Mouse (Mus musculus) Patski (cell line): Measurements from ENCODE around the gene Nek9. TPM values are rescaled to one million over a fixed set of nuclear protein-coding genes. Genes with fewer than 3 reads are reported as not detected.

Experiments used
- ATAC-seq: fragments of 100-300 bp; one replicate; pipeline ENCODE4 v1.8.0; 2021
- CTCF ChIA-PET: fragments of 350-600 bp; sonication (Branson Sonifier 250); formaldehyde crosslinking; loops from one replicate; lab custom pipeline; 2022; ENCODE audit warnings: inconsistent platforms; lab: Charles Lee
- POLR2A ChIA-PET: fragments of 350-600 bp; sonication (Branson Sonifier 250); formaldehyde crosslinking; loops from one replicate; lab custom pipeline; 2022; ENCODE audit warnings: antibody characterized with exemption, inconsistent platforms; lab: Charles Lee
- DNase-seq: peaks from one replicate; pipeline ENCODE4 v3.0.0-alpha.2; 2011; ENCODE audit warnings: low read depth, low spot score
- H3K27me3 ChIP-seq: fragments of 371-371 bp; one replicate; pipeline ENCODE4 v1.5.1; 2021
- CTCF ChIP-seq: fragments of 100-300 bp; IDR thresholded peaks from one replicate; pipeline ENCODE4 v1.5.1; 2021
- in situ Hi-C: fragments of 300-500 bp; cut with MboI; formaldehyde crosslinking; loops from 3 replicates; pipeline ENCODE4 v1.11.1; 2018; ENCODE audit warnings: low pct_unique_long_range_greater_than_20kb, mixed read lengths
- polyA plus RNA-seq: library from polyadenylated mRNA; unstranded; gene quantifications from one replicate; pipeline ENCODE4 v1.2.3, GENCODE M21; 2021

The Nek9 gene
- polyA plus RNA-seq, 1 experiment from 2014 or later = 82.4 TPM

GRCm38 (mm10) chr12:85373591-85374560 lies 34.7 kb upstream of the Nek9 start:
- ATAC-seq (peak; percentile 85), DNase-seq (no peak)
- in situ Hi-C loops = no loop called here
- ChIA-PET POLR2A (interaction anchor here (0.7 to 1.0 kb wide), 2 partner anchors 9 to 78 kb away, joined by 3 read pairs; no protein-coding TSS in a partner anchor), CTCF (no interaction called here)
- no peak for TF ChIP-seq CTCF
- no peaks in the 10 kb centered on the region for H3K27me3 ChIP-seq

- H3K27me3 ChIP-seq = no peaks in the 10 kb centered on the region
- ChIA-PET CTCF (interaction anchor here (0.7 to 1.9 kb wide), 3 partner anchors 15 to 36 kb away, joined by 3 to 4 read pairs (median 4); no protein-coding TSS in a partner anchor), POLR2A (interaction anchor here (0.7 kb wide), 1 partner anchor 115 kb away, joined by 3 read pairs; no protein-coding TSS in a partner anchor)
- TF ChIP-seq CTCF = no peak
- ATAC-seq (no peak), DNase-seq (no peak)
- in situ Hi-C loops = no loop called here
These were observed 33.0 kb upstream of the Nek9 start for GRCm38 (mm10) chr12:85372068-85372665.

DNA sequence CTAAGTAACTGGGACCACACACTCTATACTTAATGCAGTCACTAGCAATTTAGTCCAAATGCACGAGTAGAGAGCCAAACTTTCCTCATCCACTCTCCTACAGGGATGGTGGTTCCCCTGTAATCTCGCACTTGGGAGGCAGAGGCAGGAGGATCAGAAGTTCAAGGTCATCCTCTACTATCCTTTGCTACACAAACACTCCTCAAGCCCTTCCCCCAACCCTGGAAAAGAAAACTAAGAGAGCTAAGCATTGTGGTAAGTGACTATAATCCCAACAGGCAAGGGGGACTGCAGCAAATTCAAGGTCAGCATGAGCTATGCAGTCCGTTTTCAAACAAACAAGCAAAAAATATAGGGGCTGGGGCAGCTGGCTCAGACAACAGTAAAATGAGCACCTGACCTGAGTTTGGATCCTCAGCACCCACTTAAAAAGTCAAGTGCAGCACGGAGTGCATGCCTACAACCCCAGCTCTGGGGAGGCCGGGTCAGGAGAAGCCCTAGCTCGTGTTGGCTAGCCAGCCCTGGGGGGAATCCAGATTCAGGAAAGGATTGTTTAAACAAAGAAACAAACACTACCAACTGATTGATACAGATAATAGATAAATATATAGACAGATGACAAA lies 29.4 kb upstream of the Nek9 start:
- in situ Hi-C loops = no loop called here
- no peak for DNase-seq
- ATAC-seq = no peak
- CTCF ChIA-PET = no interaction called here
- POLR2A ChIA-PET = no interaction called here
- no peaks in the 10 kb centered on the region for H3K27me3 ChIP-seq
- TF ChIP-seq CTCF = no peak

GRCm38 (mm10) chr12:85366271-85366670 lies 27.1 kb upstream of the Nek9 start:
- POLR2A ChIA-PET = no interaction called here
- no peak for DNase-seq
- in situ Hi-C loops = no loop called here
- H3K27me3 ChIP-seq = no peaks in the 10 kb centered on the region
- CTCF ChIA-PET = no interaction called here
- no peak for TF ChIP-seq CTCF
- ATAC-seq = no peak

- in situ Hi-C loops = no loop called here
- DNase-seq = no peak
- TF ChIP-seq CTCF = no peak
- CTCF ChIA-PET = no interaction called here
- H3K27me3 ChIP-seq = no peaks in the 10 kb centered on the region
- ATAC-seq = no peak
- POLR2A ChIA-PET = interaction anchor here (0.7 to 0.9 kb wide), 2 partner anchors 18 to 113 kb away, joined by 3 read pairs; no protein-coding TSS in a partner anchor
These were observed 23.3 kb upstream of the Nek9 start for GRCm38 (mm10) chr12:85362510-85362909.

DNA sequence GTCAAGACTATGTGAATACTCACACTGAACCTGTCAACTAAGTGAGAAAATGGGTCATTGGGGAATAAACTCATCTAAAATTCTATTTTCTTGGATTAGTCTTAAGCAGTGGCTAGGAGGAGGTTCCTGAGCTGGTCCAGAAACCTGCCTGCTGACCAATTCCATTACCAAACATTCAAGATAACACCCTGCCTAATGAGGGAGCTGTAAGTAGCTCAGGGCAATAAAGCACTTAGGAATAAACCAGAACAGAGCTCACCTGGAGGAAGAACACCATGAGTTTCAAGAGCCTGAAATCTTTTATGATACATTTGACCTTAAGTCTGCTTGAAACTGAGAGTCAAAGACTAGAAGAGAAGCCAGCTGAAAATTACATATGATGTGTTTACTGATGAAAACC lies 22.4 kb upstream of the Nek9 start:
- in situ Hi-C loops = no loop called here
- no peaks in the 10 kb centered on the region for H3K27me3 ChIP-seq
- TF ChIP-seq CTCF = no peak
- ATAC-seq (no peak), DNase-seq (no peak)
- ChIA-PET POLR2A (interaction anchor here (1.2 kb wide), 1 partner anchor 126 kb away, joined by 3 read pairs; no protein-coding TSS in a partner anchor), CTCF (no interaction called here)

DNA sequence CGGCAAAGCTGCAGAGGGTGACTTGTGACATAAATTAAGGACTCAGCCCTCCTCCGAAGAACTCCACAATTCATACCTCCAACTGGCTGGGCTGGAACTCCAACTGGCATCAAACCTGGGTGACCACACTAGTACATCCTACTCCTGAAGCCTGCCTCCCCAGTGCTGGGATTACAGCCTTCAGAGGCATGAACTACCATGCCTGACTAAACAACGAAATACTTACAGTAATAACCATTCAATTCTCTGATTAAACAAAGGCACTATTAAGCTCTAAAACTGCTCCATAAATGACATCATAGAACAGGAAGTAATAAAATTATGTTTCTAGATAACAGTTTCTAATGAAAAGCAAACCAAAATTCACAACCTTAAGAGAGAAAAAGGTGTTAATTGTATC lies 22.0 kb upstream of the Nek9 start:
- ATAC-seq (no peak), DNase-seq (no peak)
- TF ChIP-seq CTCF = no peak
- in situ Hi-C loops = no loop called here
- CTCF ChIA-PET = interaction anchor here (1.0 kb wide), 1 partner anchor 10 kb away, joined by 3 read pairs; no protein-coding TSS in a partner anchor
- no peaks in the 10 kb centered on the region for H3K27me3 ChIP-seq
- POLR2A ChIA-PET = interaction anchor here (1.2 kb wide), 1 partner anchor 126 kb away, joined by 3 read pairs; no protein-coding TSS in a partner anchor

- H3K27me3 ChIP-seq = no peaks in the 10 kb centered on the region
- in situ Hi-C loops = no loop called here
- ChIA-PET POLR2A (no interaction called here), CTCF (interaction anchor here (1.0 kb wide), 1 partner anchor 119 kb away, joined by 3 read pairs; no protein-coding TSS in a partner anchor)
- DNase-seq = no peak
- ATAC-seq = no peak
- no peak for TF ChIP-seq CTCF
These were observed 14.9 kb upstream of the Nek9 start for GRCm38 (mm10) chr12:85354061-85354460.

DNA sequence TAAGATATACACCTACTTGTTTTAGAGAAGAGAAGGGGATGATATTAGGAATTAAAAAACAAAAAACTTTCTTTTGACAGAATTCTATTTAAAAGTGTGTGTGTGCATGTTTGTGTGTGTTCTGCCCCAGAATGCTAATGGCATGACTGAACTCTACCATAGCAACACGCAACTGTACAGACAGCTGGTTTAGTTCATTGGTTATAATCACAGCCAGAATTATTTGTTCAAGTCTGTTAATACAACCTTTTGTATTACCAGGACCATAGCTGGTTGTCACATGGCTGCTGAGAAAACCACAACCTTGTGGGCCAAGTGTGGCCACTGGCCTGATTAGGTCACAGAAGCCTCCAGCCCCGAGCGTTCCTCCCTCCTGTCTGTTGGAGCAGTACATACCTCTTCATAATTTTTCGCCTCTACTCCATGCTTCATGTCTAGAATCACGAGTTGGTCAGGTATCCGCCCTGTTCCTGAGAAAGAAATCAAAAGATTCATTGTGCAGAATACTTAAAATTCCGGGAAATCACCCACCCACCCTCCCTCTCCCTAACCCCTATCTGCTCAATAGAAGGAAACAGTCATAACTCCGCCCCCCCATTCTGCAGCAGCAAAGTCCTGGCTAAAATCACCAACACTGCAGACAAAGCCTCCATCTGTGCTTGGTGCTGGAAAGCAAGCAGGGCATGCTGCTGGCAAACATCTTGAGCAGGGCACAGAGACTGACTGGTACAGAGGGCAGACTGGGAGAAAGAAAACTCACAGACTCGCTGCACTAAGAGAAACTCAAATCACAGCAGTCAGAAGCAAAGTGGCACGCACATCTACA lies 11.5 kb upstream of the Nek9 start:
- no peaks in the 10 kb centered on the region for H3K27me3 ChIP-seq
- ATAC-seq (peak; percentile 44), DNase-seq (no peak)
- no peak for TF ChIP-seq CTCF
- CTCF ChIA-PET = interaction anchor here (1.3 kb wide), 1 partner anchor 10 kb away, joined by 3 read pairs; no protein-coding TSS in a partner anchor
- in situ Hi-C loops = no loop called here
- POLR2A ChIA-PET = no interaction called here
